Mouse (Mus musculus) heart, postnatal 14 days (tissue): Measurements from ENCODE around the gene Plekhh2. TPM values are rescaled to one million over a fixed set of nuclear protein-coding genes. Genes with fewer than 3 reads are reported as not detected.
"Not testable (repeated sequence)": the region's sequence is repeated elsewhere in the genome, so short reads cannot be mapped to it uniquely, and the experiment has no call there.

Source experiments
- DNase-seq, 2 experiments: peaks; one replicate each; pipeline ENCODE4 v3.0.0; 2021 to 2022
- intact Hi-C: fragments of 180-260 bp; cut with DNase I; formaldehyde crosslinking; loops from one replicate; pipeline ENCODE4 v1.15.1; 2025
- total RNA-seq, 2 experiments: library from RNA; stranded (reverse); gene quantifications; 2 replicates each; pipeline ENCODE4 v1.2.3; 2021

Plekhh2 gene
- total RNA-seq, 2 experiments from 2014 or later = 4.9 to 6.3 TPM

- DNase-seq = peak; percentile 31 to 33
- intact Hi-C loops = no loop called here
Observed at GRCm38 (mm10) chr17:84510355-84510754, 1.3 kb upstream of the Plekhh2 start.

DNA sequence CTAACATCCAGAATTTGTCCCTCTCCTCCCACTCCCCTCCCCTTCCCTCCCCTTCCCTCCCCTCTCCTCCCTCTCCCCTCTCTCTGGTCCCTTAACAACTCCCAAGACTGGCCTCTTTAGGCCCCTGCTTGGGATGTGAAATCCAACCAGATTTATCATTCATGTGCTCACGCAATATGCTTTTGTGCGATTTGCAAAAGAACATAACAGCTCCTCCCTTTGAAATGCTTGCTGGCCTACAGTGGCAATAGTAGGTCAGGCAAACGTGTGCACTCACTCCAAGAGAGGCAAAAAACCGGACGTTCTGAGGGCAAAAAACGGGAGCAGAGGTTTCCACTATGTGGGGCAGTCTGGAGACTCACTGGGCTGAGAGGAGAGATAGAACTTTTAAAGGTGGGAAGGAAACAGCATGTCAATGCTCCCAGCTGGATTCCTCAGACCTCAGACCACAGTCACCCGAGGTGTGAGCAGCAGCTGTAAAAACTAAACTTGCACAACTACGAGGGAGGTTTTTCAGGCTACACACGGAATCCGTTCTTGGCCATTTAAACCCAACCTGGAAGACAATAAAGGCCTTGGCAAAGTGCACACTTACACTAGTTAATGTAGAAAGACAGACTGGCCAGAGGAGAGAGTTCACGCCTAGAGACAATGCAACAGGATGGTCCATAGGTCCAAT is 595 bp upstream of the Plekhh2 start:
- no peak for DNase-seq
- intact Hi-C loops = no loop called here

DNA sequence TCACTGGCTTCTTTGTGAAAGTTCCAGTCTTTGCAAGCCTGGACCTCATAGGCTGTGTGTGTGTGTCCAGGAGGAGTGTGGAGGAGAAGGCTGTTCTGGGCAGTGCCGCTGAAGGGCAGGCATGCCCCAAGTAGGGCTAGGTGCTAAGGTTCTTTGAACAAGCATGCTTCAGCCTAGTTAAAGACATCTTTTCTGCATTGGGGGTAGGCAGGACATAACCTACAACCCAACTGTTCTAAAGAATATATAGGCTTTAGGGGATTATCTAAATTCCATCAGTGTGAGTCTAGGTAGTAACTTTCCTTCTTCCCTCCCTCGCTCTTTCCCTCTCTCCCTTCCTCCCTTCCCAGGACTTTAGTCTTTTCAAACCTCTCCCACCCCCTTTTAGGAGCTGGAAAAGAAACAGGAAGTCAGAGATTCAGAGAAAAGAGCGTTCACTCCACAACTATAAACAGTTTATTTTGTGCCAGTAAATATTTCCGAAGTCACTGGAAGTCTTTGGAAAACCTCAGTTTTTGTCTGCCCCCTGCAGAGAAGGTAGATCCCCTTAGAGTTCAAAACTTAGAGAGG is 906 bp downstream of the Plekhh2 start:
- peak in 1 of 2 experiments; percentile 16 for DNase-seq
- intact Hi-C loops = no loop called here

DNA sequence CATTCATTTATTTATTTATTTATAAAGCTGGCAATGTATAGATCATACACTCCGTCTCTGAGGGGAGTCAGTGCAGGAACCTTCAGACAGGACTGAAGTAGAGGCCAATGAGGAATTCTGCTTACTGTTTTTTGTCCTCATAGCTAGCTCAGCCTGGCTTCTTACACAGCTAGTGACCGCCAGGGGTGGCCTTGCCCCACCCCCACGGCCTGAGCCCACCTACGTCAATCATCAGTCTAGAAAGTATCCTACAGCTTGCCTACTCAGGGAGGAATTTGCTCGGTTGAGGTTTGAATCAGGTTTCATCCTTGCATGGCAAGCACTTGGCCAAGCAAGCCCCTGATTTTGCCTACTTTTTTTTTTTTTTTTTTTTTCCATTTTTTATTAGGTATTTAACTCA is 4.2 kb downstream of the Plekhh2 start:
- intact Hi-C loops = no loop called here
- DNase-seq = no peak

DNA sequence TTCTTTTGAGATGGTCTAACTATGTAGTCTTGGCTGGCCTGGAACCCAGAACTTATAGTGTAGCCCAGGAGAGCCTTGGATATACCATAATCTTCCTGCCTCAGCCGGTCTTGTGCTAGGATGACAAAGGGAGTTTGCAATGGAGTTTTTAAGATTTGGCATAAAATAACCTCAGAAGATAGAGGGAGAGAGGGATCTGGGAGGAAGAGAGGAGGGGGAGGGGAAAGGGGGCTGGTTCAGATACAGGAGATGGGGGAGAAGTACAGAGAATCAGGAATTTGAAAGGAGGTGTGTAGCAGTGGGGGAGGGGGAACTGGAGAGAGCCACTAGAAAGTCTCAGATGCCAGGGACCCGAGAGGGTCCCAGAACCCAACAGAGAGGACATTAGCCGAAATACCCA is 7.7 kb downstream of the Plekhh2 start:
- DNase-seq = no peak
- intact Hi-C loops = no loop called here

DNA sequence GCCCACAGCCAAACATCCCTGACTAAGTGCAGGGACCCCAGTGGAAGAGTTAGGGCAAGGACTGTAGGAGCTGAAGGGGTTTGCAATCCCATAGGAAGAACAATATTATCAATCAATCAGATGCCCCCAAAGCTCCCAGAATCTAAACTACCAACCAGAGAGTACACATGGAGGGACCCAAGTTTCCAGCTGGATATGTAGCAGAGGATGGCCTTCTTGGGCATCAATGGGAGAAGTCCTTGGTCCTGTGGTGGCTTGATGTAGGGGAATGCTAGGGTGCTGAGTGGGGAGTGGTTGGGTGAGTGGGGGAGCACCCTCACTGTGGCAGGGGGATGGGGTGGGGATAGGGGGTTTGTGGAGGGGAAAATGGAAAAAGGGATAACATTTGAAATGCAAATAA is 8.4 kb downstream of the Plekhh2 start:
- DNase-seq = no peak
- intact Hi-C loops = no loop called here

DNA sequence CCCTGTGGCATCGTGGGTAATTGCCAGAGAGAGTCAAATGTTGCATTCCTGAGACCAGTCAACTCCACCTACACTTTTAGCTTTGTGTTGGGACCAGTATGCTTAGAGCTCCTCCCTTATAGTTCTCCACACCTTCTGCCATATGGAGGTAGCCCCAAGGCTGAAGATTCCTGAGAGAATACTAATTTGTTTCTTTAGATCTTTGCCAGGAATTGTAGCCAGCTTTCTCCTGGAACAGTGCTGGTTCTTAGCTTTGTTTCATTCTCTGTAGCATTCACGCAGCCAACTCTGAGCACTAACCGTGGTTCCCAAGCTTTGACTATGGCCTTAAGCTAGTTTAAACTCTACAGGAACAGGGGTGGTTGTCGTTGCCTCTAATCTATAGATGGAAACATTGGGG is 17.7 kb downstream of the Plekhh2 start:
- intact Hi-C loops = no loop called here
- DNase-seq = no peak

DNA sequence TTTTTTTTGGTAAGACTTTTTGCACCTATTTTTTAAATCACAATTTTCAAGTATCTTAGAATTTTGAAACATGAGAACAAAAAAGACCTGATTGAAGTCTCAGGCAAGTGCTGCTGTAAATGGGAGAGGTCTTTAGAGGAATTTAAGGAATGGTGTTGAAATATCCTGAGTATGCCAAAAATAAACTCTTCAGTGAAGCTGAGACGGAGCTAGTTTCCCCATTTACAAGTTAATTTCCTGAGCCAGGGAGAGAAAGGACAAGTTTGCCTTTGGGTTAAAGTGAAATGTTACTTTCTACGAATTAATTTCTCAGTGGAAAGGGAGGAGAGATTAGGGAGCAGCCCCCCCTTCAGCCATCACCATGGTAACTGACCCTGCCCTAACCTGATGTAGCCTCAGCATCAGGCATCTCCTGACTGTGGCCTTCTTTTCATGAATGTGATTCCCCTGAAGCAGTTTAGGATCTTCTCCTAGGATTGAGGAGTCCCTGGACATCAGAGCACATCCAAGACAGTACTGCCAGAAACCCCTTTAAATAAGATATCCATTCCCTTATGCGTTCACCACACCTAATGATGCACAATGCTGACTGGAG is 18.6 kb downstream of the Plekhh2 start:
- DNase-seq = no peak
- intact Hi-C loops = no loop called here

GRCm38 (mm10) chr17:84532909-84533499 is 21.3 kb downstream of the Plekhh2 start:
- intact Hi-C loops = no loop called here
- no peak for DNase-seq

- intact Hi-C loops = no loop called here
- DNase-seq = peak in 1 of 2 experiments; percentile 25
Observed at GRCm38 (mm10) chr17:84533841-84534240, 22.1 kb downstream of the Plekhh2 start.

DNA sequence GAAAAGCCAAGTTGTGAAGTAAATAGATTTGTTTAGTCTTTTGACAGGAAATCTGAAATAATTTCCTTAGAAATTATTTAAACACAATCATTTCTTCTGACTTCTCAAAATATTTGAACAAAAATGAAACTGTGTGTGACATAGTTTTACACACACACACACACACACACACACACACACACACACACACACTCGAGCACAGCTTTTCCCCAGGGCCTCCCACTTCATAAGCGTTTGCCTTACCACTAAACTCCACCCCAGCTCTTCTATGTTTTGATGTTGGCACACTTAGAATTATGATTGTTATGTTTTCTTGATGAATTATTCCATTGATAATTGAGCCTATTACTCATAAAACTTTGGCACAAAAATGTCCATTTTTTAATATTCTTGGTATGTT is 22.9 kb downstream of the Plekhh2 start:
- intact Hi-C loops = no loop called here
- no peak for DNase-seq

DNA sequence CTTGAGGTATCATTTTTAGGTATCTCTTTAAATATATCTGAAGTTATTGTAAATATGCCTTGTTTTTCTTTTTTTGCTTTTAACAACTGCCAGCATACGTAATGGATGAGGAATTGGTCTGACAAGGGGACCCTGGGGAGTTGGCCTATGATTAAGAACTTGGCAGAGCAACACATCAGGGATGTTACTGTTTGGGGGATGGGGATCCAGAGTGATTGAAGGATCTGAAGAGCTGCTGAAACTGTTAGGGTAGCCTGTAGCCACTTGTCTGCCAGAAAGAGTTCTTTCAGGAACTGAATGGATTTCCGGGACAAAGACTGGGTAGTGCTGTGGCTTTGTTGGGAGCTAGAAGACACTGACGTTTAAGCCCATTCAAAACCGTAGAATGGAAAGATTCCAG is 23.5 kb downstream of the Plekhh2 start:
- intact Hi-C loops = no loop called here
- DNase-seq = peak; percentile 52 to 61

DNA sequence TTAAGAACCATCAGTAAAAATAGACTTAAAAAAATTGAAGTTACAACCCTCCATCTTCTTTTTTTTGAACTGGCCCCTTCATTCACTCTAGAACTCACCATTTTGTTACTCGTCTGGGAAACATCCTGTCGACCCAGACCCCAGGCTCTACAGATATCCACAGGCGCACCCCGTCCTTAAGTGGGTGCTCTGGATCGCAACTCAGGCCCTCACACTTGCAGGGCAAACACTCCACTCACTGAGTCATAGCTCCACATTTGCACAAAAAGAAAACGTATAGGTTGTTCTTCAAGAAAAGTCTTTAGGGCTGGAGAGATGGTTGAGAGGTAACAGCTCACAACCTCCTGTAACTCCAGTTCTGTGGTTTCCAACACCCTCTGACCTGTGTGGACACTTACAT is 25.6 kb downstream of the Plekhh2 start:
- intact Hi-C loops = no loop called here
- no peak for DNase-seq

- DNase-seq = no peak
- intact Hi-C loops = no loop called here
Observed at GRCm38 (mm10) chr17:84537966-84538365, 26.3 kb downstream of the Plekhh2 start.

GRCm38 (mm10) chr17:84540603-84541002 is 28.9 kb downstream of the Plekhh2 start:
- intact Hi-C loops = no loop called here
- no peak for DNase-seq

- intact Hi-C loops = no loop called here
- no peak for DNase-seq
Observed at GRCm38 (mm10) chr17:84550902-84551877, 39.5 kb downstream of the Plekhh2 start.

DNA sequence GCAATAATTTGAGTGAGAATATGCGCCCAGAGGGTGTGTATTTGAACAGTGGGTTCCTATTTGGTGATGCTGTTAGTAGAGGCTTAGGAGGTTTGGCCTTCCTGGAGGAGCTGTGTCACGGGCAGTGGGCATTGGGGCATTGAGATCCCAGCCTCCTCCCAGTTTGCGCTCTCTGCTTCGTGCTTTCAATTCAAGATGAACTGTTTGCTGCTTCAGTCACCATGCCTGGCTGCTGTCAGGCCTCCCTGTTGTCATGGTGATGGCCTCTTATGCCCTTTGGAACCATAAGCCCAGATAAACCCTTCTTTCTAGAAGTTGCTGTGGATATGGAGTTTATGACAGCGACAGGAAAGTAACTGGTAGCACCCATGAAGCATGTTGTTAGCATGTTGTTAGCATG is 40.5 kb downstream of the Plekhh2 start:
- intact Hi-C loops = no loop called here
- DNase-seq = no peak

DNA sequence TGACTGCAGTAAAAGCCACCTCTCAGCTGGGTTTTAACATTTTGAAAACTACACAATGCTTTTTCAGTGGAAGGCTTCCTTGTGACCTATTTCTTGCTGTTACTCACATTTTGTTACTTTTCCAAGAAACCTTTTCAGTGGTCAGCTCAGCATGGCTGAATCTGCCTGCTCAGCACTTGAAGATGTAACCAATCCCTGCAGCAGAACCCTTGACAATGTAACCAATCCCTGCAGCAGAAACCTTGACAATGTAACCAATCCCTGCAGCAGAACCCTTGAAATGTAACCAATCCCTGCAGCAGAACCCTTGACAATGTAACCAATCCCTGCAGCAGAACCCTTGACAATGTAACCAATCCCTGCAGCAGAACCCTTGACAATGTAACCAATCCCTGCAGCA is 52.6 kb downstream of the Plekhh2 start:
- DNase-seq, intact Hi-C loops: not testable (repeated sequence)

DNA sequence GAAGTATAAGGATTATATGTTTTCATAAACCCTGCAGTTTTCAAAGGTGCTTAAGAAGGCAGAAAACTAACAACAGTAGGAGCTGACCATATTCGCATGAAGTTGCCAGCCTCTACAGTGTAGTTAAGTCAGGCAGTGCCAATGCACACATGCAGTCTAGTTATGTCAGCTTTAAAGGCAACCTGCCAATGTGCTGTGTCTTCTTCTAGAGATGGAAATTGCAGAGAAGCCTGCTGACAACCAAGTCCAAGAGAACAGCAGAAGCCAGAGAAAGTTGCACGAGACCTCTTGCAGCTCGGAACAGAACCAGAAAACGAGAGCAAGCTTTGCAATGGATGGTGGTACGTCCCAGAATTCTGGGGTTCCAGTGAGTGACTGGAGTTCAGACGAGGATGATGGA is 54.1 kb downstream of the Plekhh2 start:
- no peak for DNase-seq
- intact Hi-C loops = no loop called here

GRCm38 (mm10) chr17:84566773-84567555 is 55.3 kb downstream of the Plekhh2 start:
- DNase-seq = no peak
- intact Hi-C loops = no loop called here
